Mouse (Mus musculus) embryonic fibroblast, embryonic 13.5 days (primary cell): ENCODE measurements around the gene Prpf40b.

Experiments
- CTCF ChIP-seq: IDR thresholded peaks from 2 replicates; pipeline ENCODE4 v1.5.1; 2011; ENCODE audit warnings: mild to moderate bottlenecking, control low read depth, low read length, moderate library complexity, borderline replicate concordance; ENCODE audit not compliant: insufficient read depth
- POLR2A ChIP-seq: IDR thresholded peaks from 2 replicates; pipeline ENCODE4 v1.6.1; 2011; ENCODE audit warnings: low read depth, mild to moderate bottlenecking, control low read depth, low read length, moderate library complexity

- TF ChIP-seq CTCF (no peak), POLR2A (no peak)
Measured at GRCm38 (mm10) chr15:99358952-99359351, 64.1 kb downstream of the Prpf40b start.
